Mouse (Mus musculus) lung, embryonic 15.5 days (tissue): ENCODE data around the gene Gm4305. TPM values are rescaled to one million over a fixed set of nuclear protein-coding genes. Genes with fewer than 3 reads are reported as not detected.
"Not testable (repeated sequence)": the region's sequence is repeated elsewhere in the genome, so short reads cannot be mapped to it uniquely, and the experiment has no call there.

Source experiments
- ATAC-seq: fragments of 200-750 bp; cut with Nextera tagmentation; 2 replicates; pipeline ENCODE4 v1.8.0; 2017; ENCODE audit warnings: moderate number of reproducible peaks, borderline replicate concordance; ENCODE audit not compliant: low FRiP score, low TSS enrichment; ENCODE audit errors: extremely low read depth
- H3K27ac ChIP-seq: fragments of 300-500 bp; sonication (generic); 2 replicates; pipeline ENCODE4 v1.5.1; 2015; ENCODE audit warnings: moderate library complexity, mild to moderate bottlenecking, inconsistent platforms
- H3K27me3 ChIP-seq: fragments of 300-500 bp; sonication (generic); 2 replicates; pipeline ENCODE4 v1.6.1; 2015; ENCODE audit warnings: inconsistent platforms
- H3K36me3 ChIP-seq: fragments of 300-500 bp; sonication (generic); 2 replicates; pipeline ENCODE4 v1.6.1; 2015; ENCODE audit warnings: inconsistent platforms
- H3K4me1 ChIP-seq: fragments of 300-500 bp; sonication (generic); 2 replicates; pipeline ENCODE4 v1.6.1; 2015; ENCODE audit warnings: inconsistent platforms
- H3K4me2 ChIP-seq: fragments of 300-500 bp; sonication (generic); 2 replicates; pipeline ENCODE4 v1.6.1; 2015; ENCODE audit warnings: inconsistent platforms, mild to moderate bottlenecking, moderate library complexity
- H3K4me3 ChIP-seq: fragments of 300-500 bp; sonication (generic); 2 replicates; pipeline ENCODE4 v1.5.1; 2015; ENCODE audit warnings: mild to moderate bottlenecking, inconsistent platforms
- H3K9ac ChIP-seq: fragments of 300-500 bp; sonication (generic); 2 replicates; pipeline ENCODE4 v1.6.1; 2015; ENCODE audit warnings: inconsistent platforms
- H3K9me3 ChIP-seq: fragments of 300-500 bp; sonication (generic); 2 replicates; pipeline ENCODE4 v1.6.1; 2016; ENCODE audit warnings: inconsistent platforms
- WGBS: fragments of 180-500 bp; shearing (Covaris S2); methylation state at CpG from one replicate; pipeline ENCODE4 v1.1.7; 2015; 5-methylcytosine and 5-hydroxymethylcytosine counted together
- polyA plus RNA-seq: library from polyadenylated mRNA; unstranded; fragments of >200 nt; fragmentation: Nextera tagmentation; extraction: Ambion mirVana; gene quantifications from 2 replicates; pipeline ENCODE4 v1.2.1, GENCODE M21; 2015

The Gm4305 gene
- polyA plus RNA-seq = not detected in 2 replicates

- H3K4me1 ChIP-seq, H3K4me2 ChIP-seq, ATAC-seq, H3K4me3 ChIP-seq, H3K27ac ChIP-seq, H3K9me3 ChIP-seq, H3K9ac ChIP-seq, H3K27me3 ChIP-seq, H3K36me3 ChIP-seq: not testable (repeated sequence)
- WGBS = no CpG with 5 or more reads among the region's 3 CpGs
Observed at GRCm38 (mm10) chr10:100350793-100351192, at the start of gene Gm4305. Gene Gm4305 (plus strand): TSS chr10:100351093.

- not testable (repeated sequence) for H3K36me3 ChIP-seq, H3K27ac ChIP-seq, H3K9me3 ChIP-seq, H3K4me1 ChIP-seq, H3K4me2 ChIP-seq, H3K27me3 ChIP-seq, H3K4me3 ChIP-seq, H3K9ac ChIP-seq, ATAC-seq
- WGBS = no CpG with 5 or more reads among the region's 2 CpGs
Observed at GRCm38 (mm10) chr10:100335376-100335775, 15.5 kb upstream of the Gm4305 start, which contains the start of gene Gm4301. Gene Gm4301 (plus strand): TSS chr10:100335676.

- no CpG with 5 or more reads among the region's 3 CpGs for WGBS
- ATAC-seq = not testable (repeated sequence)
Observed at GRCm38 (mm10) chr10:100340536-100340935, 10.4 kb upstream of the Gm4305 start, which contains the start of gene Gm4302. Gene Gm4302 (plus strand): TSS chr10:100340836.

GRCm38 (mm10) chr10:100345672-100346071, 5.2 kb upstream of the Gm4305 start, which contains the start of gene Gm4303:
Gene Gm4303 (plus strand): TSS chr10:100345972.
- not testable (repeated sequence) for H3K4me2 ChIP-seq, H3K27me3 ChIP-seq, H3K36me3 ChIP-seq, H3K4me1 ChIP-seq, H3K27ac ChIP-seq, H3K9ac ChIP-seq, H3K4me3 ChIP-seq, H3K9me3 ChIP-seq, ATAC-seq
- no CpG with 5 or more reads among the region's 3 CpGs for WGBS

More at GRCm38 (mm10) chr10:100340536-100340935, 10.4 kb upstream of the Gm4305 start, which contains the start of gene Gm4302:
- not testable (repeated sequence) for H3K4me3 ChIP-seq, H3K36me3 ChIP-seq, H3K9ac ChIP-seq, H3K27me3 ChIP-seq, H3K4me2 ChIP-seq, H3K27ac ChIP-seq, H3K9me3 ChIP-seq, H3K4me1 ChIP-seq

GRCm38 (mm10) chr10:100356841-100357240, 5.9 kb downstream of the Gm4305 start:
- H3K4me1 ChIP-seq, H3K27ac ChIP-seq, H3K4me3 ChIP-seq, H3K9ac ChIP-seq, H3K9me3 ChIP-seq, H3K36me3 ChIP-seq, H3K27me3 ChIP-seq, ATAC-seq, H3K4me2 ChIP-seq: not testable (repeated sequence)
- WGBS = 50% methylated on average over 2 of the region's 2 CpGs

- H3K9ac ChIP-seq, H3K4me2 ChIP-seq, H3K4me3 ChIP-seq, H3K4me1 ChIP-seq, ATAC-seq, H3K27me3 ChIP-seq, H3K9me3 ChIP-seq, H3K36me3 ChIP-seq, H3K27ac ChIP-seq: not testable (repeated sequence)
- WGBS = no CpG with 5 or more reads among the region's 3 CpGs
Observed at GRCm38 (mm10) chr10:100361038-100361437, 10.1 kb downstream of the Gm4305 start, which contains the start of gene Gm4307. Gene Gm4307 (plus strand): TSS chr10:100361338.

GRCm38 (mm10) chr10:100382460-100382859, 31.6 kb downstream of the Gm4305 start, which contains the start of gene Gm4312:
Gene Gm4312 (minus strand): TSS chr10:100382560.
- no CpG with 5 or more reads among the region's 2 CpGs for WGBS
- H3K36me3 ChIP-seq, H3K4me1 ChIP-seq, H3K9me3 ChIP-seq, ATAC-seq, H3K9ac ChIP-seq, H3K4me2 ChIP-seq, H3K27ac ChIP-seq, H3K4me3 ChIP-seq, H3K27me3 ChIP-seq: not testable (repeated sequence)

Other genes starting within 250 kb of the Gm4305 start
- gene Gm4301, start 15.4 kb upstream of the Gm4305 start, polyA plus RNA-seq = not detected in 2 replicates
- gene Gm4302, start 10.3 kb upstream of the Gm4305 start, polyA plus RNA-seq = not detected in 2 replicates
- not detected in 2 replicates for gene Gm4303, start 5.1 kb upstream of the Gm4305 start, polyA plus RNA-seq
- not detected in 2 replicates for gene Gm4307, start 10.2 kb downstream of the Gm4305 start, polyA plus RNA-seq
- not detected in 2 replicates for gene Gm4312, start 31.5 kb downstream of the Gm4305 start, polyA plus RNA-seq
- gene Tmtc3, start 136.3 kb downstream of the Gm4305 start, polyA plus RNA-seq = 24.7 and 26.6 TPM in 2 replicates
- 5.5 and 5.8 TPM in 2 replicates for gene Cep290, start 136.5 kb downstream of the Gm4305 start, polyA plus RNA-seq
- 7.4 and 7.7 TPM in 2 replicates for gene 4930430F08Rik, start 239.3 kb downstream of the Gm4305 start, polyA plus RNA-seq
- gene 1700017N19Rik, start 239.4 kb downstream of the Gm4305 start, polyA plus RNA-seq = not detected in 2 replicates